Mouse (Mus musculus) forebrain, embryonic 13.5 days (tissue): ENCODE measurements around the gene Akap13. TPM values are rescaled to one million over a fixed set of nuclear protein-coding genes. Genes with fewer than 3 reads are reported as not detected.

Source experiments
- ATAC-seq: fragments of 200-750 bp; cut with Nextera tagmentation; 2 replicates; pipeline ENCODE4 v1.8.0; 2017
- H3K27ac ChIP-seq: fragments of 300-500 bp; sonication (generic); 2 replicates; pipeline ENCODE4 v1.5.1; 2015; ENCODE audit warnings: inconsistent platforms, mild to moderate bottlenecking, moderate library complexity
- H3K27me3 ChIP-seq: fragments of 300-500 bp; sonication (generic); 2 replicates; pipeline ENCODE4 v1.6.1; 2015; ENCODE audit warnings: mild to moderate bottlenecking, inconsistent platforms
- H3K36me3 ChIP-seq: fragments of 300-500 bp; sonication (generic); 2 replicates; pipeline ENCODE4 v1.6.1; 2015; ENCODE audit warnings: mild to moderate bottlenecking, inconsistent platforms; ENCODE audit not compliant: poor library complexity, severe bottlenecking
- H3K4me1 ChIP-seq: fragments of 300-500 bp; sonication (generic); 2 replicates; pipeline ENCODE4 v1.6.1; 2015; ENCODE audit warnings: inconsistent platforms
- H3K4me2 ChIP-seq: fragments of 300-500 bp; sonication (generic); 2 replicates; pipeline ENCODE4 v1.6.1; 2015; ENCODE audit warnings: inconsistent platforms, mild to moderate bottlenecking, moderate library complexity
- H3K4me3 ChIP-seq: fragments of 300-500 bp; sonication (generic); 2 replicates; pipeline ENCODE4 v1.5.1; 2015; ENCODE audit warnings: mild to moderate bottlenecking, inconsistent platforms
- H3K9ac ChIP-seq: fragments of 300-500 bp; sonication (generic); 2 replicates; pipeline ENCODE4 v1.6.1; 2015; ENCODE audit warnings: mild to moderate bottlenecking, inconsistent platforms
- H3K9me3 ChIP-seq: fragments of 300-500 bp; sonication (generic); replicated peaks from 2 replicates; pipeline ENCODE4 v1.6.1; 2016; ENCODE audit warnings: inconsistent platforms
- WGBS: fragments of 180-500 bp; shearing (Covaris S2); methylation state at CpG from one replicate; pipeline ENCODE4 v1.1.7; 2015; 5-methylcytosine and 5-hydroxymethylcytosine counted together
- polyA plus RNA-seq: library from polyadenylated mRNA; unstranded; fragments of >200 nt; fragmentation: Nextera tagmentation; extraction: Ambion mirVana; gene quantifications from 2 replicates; pipeline ENCODE4 v1.2.1, GENCODE M21; 2015

Gene Akap13
- polyA plus RNA-seq, 1 experiment from 2014 or later, result 15.2 TPM

GRCm38 (mm10) chr7:75427322-75427721 lies 28.0 kb upstream of the Akap13 start:
- 81% methylated on average over 4 of the region's 4 CpGs for WGBS
- Histone ChIP-seq H3K4me3 (no peak overlapping the region), H3K36me3 (no peaks in the 10 kb centered on the region), H3K9me3 (no peaks in the 10 kb centered on the region; the same call in 1 of the 2 replicates), H3K27ac (no peak overlapping the region), H3K27me3 (no peaks in the 10 kb centered on the region), H3K4me2 (no peak overlapping the region), H3K4me1 (no peaks in the 10 kb centered on the region), H3K9ac (no peak overlapping the region)
- no peak for ATAC-seq

GRCm38 (mm10) chr7:75428913-75429312 lies 26.4 kb upstream of the Akap13 start:
- no peak for ATAC-seq
- H3K4me1 ChIP-seq, result no peaks in the 10 kb centered on the region
- WGBS, result 90% methylated on average over 4 of the region's 4 CpGs
- H3K27me3 ChIP-seq, result no peaks in the 10 kb centered on the region
- H3K9ac ChIP-seq, result no peak overlapping the region
- no peak overlapping the region for H3K27ac ChIP-seq
- H3K9me3 ChIP-seq, result no peaks in the 10 kb centered on the region
- no peak overlapping the region for H3K4me3 ChIP-seq
- no peaks in the 10 kb centered on the region for H3K36me3 ChIP-seq
- no peak overlapping the region for H3K4me2 ChIP-seq

- WGBS, result 79% methylated on average over 2 of the region's 2 CpGs
- Histone ChIP-seq H3K9ac (no peak overlapping the region), H3K4me3 (no peak overlapping the region)
These were observed 24.8 kb upstream of the Akap13 start for GRCm38 (mm10) chr7:75430550-75430949.

GRCm38 (mm10) chr7:75431043-75431442 lies 24.3 kb upstream of the Akap13 start:
- Histone ChIP-seq H3K4me2 (no peak overlapping the region), H3K36me3 (no peaks in the 10 kb centered on the region)
- WGBS, result 35% methylated on average over 7 of the region's 7 CpGs

More at GRCm38 (mm10) chr7:75430550-75430949, 24.8 kb upstream of the Akap13 start:
- no peaks in the 10 kb centered on the region for H3K36me3 ChIP-seq
- H3K27ac ChIP-seq, result no peak overlapping the region
- ATAC-seq, result no peak
- H3K4me2 ChIP-seq, result no peak overlapping the region
- H3K27me3 ChIP-seq, result no peaks in the 10 kb centered on the region
- H3K9me3 ChIP-seq, result no peaks in the 10 kb centered on the region
- H3K4me1 ChIP-seq, result no peaks in the 10 kb centered on the region

GRCm38 (mm10) chr7:75432046-75432445 lies 23.3 kb upstream of the Akap13 start:
- no peak overlapping the region for H3K9ac ChIP-seq
- no peaks in the 10 kb centered on the region for H3K4me1 ChIP-seq
- no peak overlapping the region for H3K4me3 ChIP-seq
- H3K27me3 ChIP-seq, result no peaks in the 10 kb centered on the region
- H3K4me2 ChIP-seq, result no peak overlapping the region
- no peaks in the 10 kb centered on the region for H3K36me3 ChIP-seq
- ATAC-seq, result no peak
- no peak overlapping the region for H3K27ac ChIP-seq
- WGBS, result 86% methylated on average over 3 of the region's 3 CpGs
- H3K9me3 ChIP-seq, result no peaks in the 10 kb centered on the region

More at GRCm38 (mm10) chr7:75431043-75431442, 24.3 kb upstream of the Akap13 start:
- Histone ChIP-seq H3K4me3 (no peak overlapping the region), H3K4me1 (no peaks in the 10 kb centered on the region), H3K27me3 (no peaks in the 10 kb centered on the region), H3K9ac (no peak overlapping the region), H3K27ac (no peak overlapping the region), H3K9me3 (no peaks in the 10 kb centered on the region)
- no peak for ATAC-seq

GRCm38 (mm10) chr7:75436413-75437174 lies 18.7 kb upstream of the Akap13 start:
- ATAC-seq, result no peak
- no peak overlapping the region for H3K4me2 ChIP-seq
- no peak overlapping the region for H3K27ac ChIP-seq
- 55% methylated on average over 6 of the region's 8 CpGs for WGBS
- H3K9me3 ChIP-seq, result no peaks in the 10 kb centered on the region
- H3K4me1 ChIP-seq, result no peaks in the 10 kb centered on the region
- no peak overlapping the region for H3K9ac ChIP-seq
- H3K36me3 ChIP-seq, result no peaks in the 10 kb centered on the region
- H3K27me3 ChIP-seq, result no peaks in the 10 kb centered on the region
- no peak overlapping the region for H3K4me3 ChIP-seq

- no peaks in the 10 kb centered on the region for H3K9me3 ChIP-seq
- no peak overlapping the region for H3K4me2 ChIP-seq
- no peak overlapping the region for H3K27ac ChIP-seq
- ATAC-seq, result no peak
- H3K4me3 ChIP-seq, result no peak overlapping the region
- no peaks in the 10 kb centered on the region for H3K27me3 ChIP-seq
- no peaks in the 10 kb centered on the region for H3K4me1 ChIP-seq
- no peak overlapping the region for H3K9ac ChIP-seq
- 88% methylated on average over 4 of the region's 4 CpGs for WGBS
- H3K36me3 ChIP-seq, result no peaks in the 10 kb centered on the region
These were observed 15.8 kb upstream of the Akap13 start for GRCm38 (mm10) chr7:75439570-75439969.

- 80% methylated on average over 2 of the region's 2 CpGs for WGBS
- no peak overlapping the region for H3K4me2 ChIP-seq
- no peak overlapping the region for H3K27ac ChIP-seq
- ATAC-seq, result no peak
- no peaks in the 10 kb centered on the region for H3K27me3 ChIP-seq
- H3K4me3 ChIP-seq, result no peak overlapping the region
- H3K9me3 ChIP-seq, result no peaks in the 10 kb centered on the region
- H3K9ac ChIP-seq, result no peak overlapping the region
- no peaks in the 10 kb centered on the region for H3K4me1 ChIP-seq
- H3K36me3 ChIP-seq, result no peaks in the 10 kb centered on the region
These were observed 15.1 kb upstream of the Akap13 start for GRCm38 (mm10) chr7:75440241-75440640.

GRCm38 (mm10) chr7:75441947-75442346 lies 13.4 kb upstream of the Akap13 start:
- Histone ChIP-seq H3K4me2 (no peak overlapping the region), H3K4me3 (no peak overlapping the region), H3K4me1 (no peaks in the 10 kb centered on the region), H3K9me3 (no peaks in the 10 kb centered on the region), H3K9ac (no peak overlapping the region), H3K27ac (no peak overlapping the region), H3K36me3 (no peaks in the 10 kb centered on the region), H3K27me3 (no peaks in the 10 kb centered on the region)
- 87% methylated on average over 2 of the region's 2 CpGs for WGBS
- no peak for ATAC-seq

- peak overlapping the region; percentile 83 for H3K9ac ChIP-seq
- no peaks in the 10 kb centered on the region for H3K27me3 ChIP-seq
- no peaks in the 10 kb centered on the region for H3K36me3 ChIP-seq
- under 1% methylated on average over 25 of the region's 25 CpGs for WGBS
- no peaks in the 10 kb centered on the region for H3K9me3 ChIP-seq
- H3K4me1 ChIP-seq, result peaks cover 10% of the 10 kb centered on the region
- ATAC-seq, result no peak
- H3K4me2 ChIP-seq, result peak overlapping the region; percentile 76
- peak overlapping the region; percentile 84 for H3K4me3 ChIP-seq
- peak overlapping the region; percentile 95 for H3K27ac ChIP-seq
These were observed 986 bp downstream of the Akap13 start for GRCm38 (mm10) chr7:75456152-75456888.

- Histone ChIP-seq H3K4me1 (peaks cover 10% of the 10 kb centered on the region), H3K27ac (no peak overlapping the region), H3K36me3 (no peaks in the 10 kb centered on the region), H3K4me3 (no peak overlapping the region), H3K9ac (no peak overlapping the region), H3K27me3 (no peaks in the 10 kb centered on the region), H3K4me2 (no peak overlapping the region), H3K9me3 (no peaks in the 10 kb centered on the region)
- WGBS, result 86% methylated on average over 1 of the region's 1 CpGs
- ATAC-seq, result no peak
These were observed 5.0 kb downstream of the Akap13 start for GRCm38 (mm10) chr7:75460290-75460689.

GRCm38 (mm10) chr7:75463579-75464162 lies 8.3 kb downstream of the Akap13 start:
- H3K4me1 ChIP-seq, result no peaks in the 10 kb centered on the region
- no peak overlapping the region for H3K4me2 ChIP-seq
- H3K9ac ChIP-seq, result no peak overlapping the region
- ATAC-seq, result no peak
- H3K27ac ChIP-seq, result no peak overlapping the region
- H3K9me3 ChIP-seq, result no peaks in the 10 kb centered on the region
- no peaks in the 10 kb centered on the region for H3K27me3 ChIP-seq
- H3K4me3 ChIP-seq, result no peak overlapping the region
- H3K36me3 ChIP-seq, result no peaks in the 10 kb centered on the region
